Mouse (Mus musculus) lung, embryonic 14.5 days (tissue): ENCODE measurements around the gene Gtf2i. TPM values are rescaled to one million over a fixed set of nuclear protein-coding genes. Genes with fewer than 3 reads are reported as not detected.

Source experiments
- ATAC-seq: fragments of 200-750 bp; cut with Nextera tagmentation; 2 replicates; pipeline ENCODE4 v1.8.0; 2017; ENCODE audit warnings: mild to moderate bottlenecking, moderate TSS enrichment, moderate library complexity; ENCODE audit not compliant: insufficient read depth
- DNase-seq: peaks from one replicate; pipeline ENCODE4 v3.0.0-alpha.2; 2015
- H3K27ac ChIP-seq: fragments of 300-500 bp; sonication (generic); 2 replicates; pipeline ENCODE4 v1.5.1; 2014; ENCODE audit warnings: low read depth, mild to moderate bottlenecking, moderate library complexity
- H3K27me3 ChIP-seq: fragments of 300-500 bp; sonication (generic); 2 replicates; pipeline ENCODE4 v1.6.1; 2014; ENCODE audit warnings: low read length, control low read depth; ENCODE audit not compliant: insufficient read depth
- H3K36me3 ChIP-seq: fragments of 300-500 bp; sonication (generic); 2 replicates; pipeline ENCODE4 v1.6.1; 2014; ENCODE audit warnings: control low read depth; ENCODE audit not compliant: insufficient read depth
- H3K4me1 ChIP-seq: fragments of 300-500 bp; sonication (generic); 2 replicates; pipeline ENCODE4 v1.6.1; 2014; ENCODE audit warnings: antibody characterized with exemption, control low read depth; ENCODE audit not compliant: insufficient read depth
- H3K4me2 ChIP-seq: fragments of 300-500 bp; sonication (generic); 2 replicates; pipeline ENCODE4 v1.6.1; 2014; ENCODE audit warnings: mild to moderate bottlenecking
- H3K4me3 ChIP-seq: fragments of 300-500 bp; sonication (generic); 2 replicates; pipeline ENCODE4 v1.5.1; 2014; ENCODE audit warnings: low read depth, low read length
- H3K9ac ChIP-seq: fragments of 300-500 bp; sonication (generic); 2 replicates; pipeline ENCODE4 v1.6.1; 2014
- H3K9me3 ChIP-seq: fragments of 300-500 bp; sonication (generic); 2 replicates; pipeline ENCODE4 v1.6.1; 2016; ENCODE audit warnings: low read depth, low read length, control low read depth
- CTCF ChIP-seq: IDR thresholded peaks from 2 replicates; pipeline ENCODE4 v1.5.1; 2016; ENCODE audit warnings: antibody characterized with exemption, low read depth
- WGBS: fragments of 180-500 bp; shearing (Covaris S2); extraction: QIAGEN DNeasy Blood & Tissue Kit; methylation state at CpG from one replicate; pipeline ENCODE4 v1.1.7; 2014; 5-methylcytosine and 5-hydroxymethylcytosine counted together
- polyA plus RNA-seq: library from polyadenylated mRNA; unstranded; fragments of >200 nt; fragmentation: Nextera tagmentation; extraction: Ambion mirVana; gene quantifications from 2 replicates; pipeline ENCODE4 v1.2.1, GENCODE M21; 2014

Gtf2i gene
- polyA plus RNA-seq, 1 experiment from 2014 or later: 183 TPM

- no peak for TF ChIP-seq CTCF
- no peak for ATAC-seq
- no peaks in the 10 kb centered on the region for H3K9me3 ChIP-seq
- H3K4me3 ChIP-seq: no peak overlapping the region
- H3K4me1 ChIP-seq: no peaks in the 10 kb centered on the region
- no peak for DNase-seq
- no peak overlapping the region for H3K9ac ChIP-seq
- H3K36me3 ChIP-seq: peaks cover 96% of the 10 kb centered on the region
- H3K27ac ChIP-seq: no peak overlapping the region
- WGBS: 85% methylated on average over 10 of the region's 10 CpGs
- H3K27me3 ChIP-seq: no peaks in the 10 kb centered on the region
- no peak overlapping the region for H3K4me2 ChIP-seq
Observed at GRCm38 (mm10) chr5:134255294-134255693, 59.3 kb downstream of the Gtf2i start.

- H3K27me3 ChIP-seq: no peaks in the 10 kb centered on the region
- no peaks in the 10 kb centered on the region for H3K4me1 ChIP-seq
- no peak overlapping the region for H3K27ac ChIP-seq
- WGBS: 66% methylated on average over 3 of the region's 3 CpGs
- no peak for DNase-seq
- TF ChIP-seq CTCF: no peak
- no peak overlapping the region for H3K4me2 ChIP-seq
- H3K4me3 ChIP-seq: no peak overlapping the region
- peaks cover 96% of the 10 kb centered on the region for H3K36me3 ChIP-seq
- no peak for ATAC-seq
- H3K9me3 ChIP-seq: no peaks in the 10 kb centered on the region
- H3K9ac ChIP-seq: no peak overlapping the region
Observed at GRCm38 (mm10) chr5:134253806-134254205, 60.8 kb downstream of the Gtf2i start.

- Histone ChIP-seq H3K27me3 (no peaks in the 10 kb centered on the region), H3K36me3 (peaks cover 100% of the 10 kb centered on the region), H3K4me2 (no peak overlapping the region), H3K27ac (no peak overlapping the region), H3K4me1 (no peaks in the 10 kb centered on the region), H3K9me3 (no peaks in the 10 kb centered on the region), H3K9ac (no peak overlapping the region), H3K4me3 (no peak overlapping the region)
- DNase-seq: no peak
- ATAC-seq: no peak
- 90% methylated on average over 4 of the region's 4 CpGs for WGBS
- TF ChIP-seq CTCF: no peak
Observed at GRCm38 (mm10) chr5:134251083-134251482, 63.5 kb downstream of the Gtf2i start.

DNA sequence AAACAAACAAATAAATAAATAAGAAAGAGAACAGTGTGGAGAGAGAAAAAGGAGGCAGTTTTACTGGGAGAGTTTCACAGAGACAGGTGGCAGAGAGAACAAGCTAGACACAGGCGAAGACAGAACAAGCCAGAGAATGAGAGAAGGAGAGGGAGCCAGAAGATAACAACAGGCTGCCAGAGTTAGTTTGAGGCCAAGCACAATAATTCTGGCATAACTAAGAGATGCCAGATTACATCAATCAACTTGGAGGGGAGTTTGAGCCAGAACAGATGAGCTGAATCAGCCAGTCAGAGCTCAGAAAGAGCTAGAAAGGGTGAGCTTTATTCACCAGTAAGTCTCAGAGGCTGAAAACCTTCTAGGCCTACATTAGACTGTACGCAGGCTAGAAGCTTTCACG, 64.0 kb downstream of the Gtf2i start:
- Histone ChIP-seq H3K9me3 (no peaks in the 10 kb centered on the region), H3K4me1 (no peaks in the 10 kb centered on the region), H3K27ac (no peak overlapping the region), H3K27me3 (no peaks in the 10 kb centered on the region), H3K4me3 (no peak overlapping the region), H3K4me2 (no peak overlapping the region), H3K9ac (no peak overlapping the region), H3K36me3 (peaks cover 100% of the 10 kb centered on the region)
- ATAC-seq: no peak
- TF ChIP-seq CTCF: no peak
- DNase-seq: no peak
- 88% methylated on average over 3 of the region's 3 CpGs for WGBS

- 90% methylated on average over 8 of the region's 8 CpGs for WGBS
- no peaks in the 10 kb centered on the region for H3K9me3 ChIP-seq
- no peak overlapping the region for H3K9ac ChIP-seq
- H3K27me3 ChIP-seq: no peaks in the 10 kb centered on the region
- H3K4me3 ChIP-seq: no peak overlapping the region
- no peak overlapping the region for H3K27ac ChIP-seq
- H3K4me2 ChIP-seq: no peak overlapping the region
- DNase-seq: no peak
- ATAC-seq: no peak
- H3K4me1 ChIP-seq: no peaks in the 10 kb centered on the region
- H3K36me3 ChIP-seq: peaks cover 100% of the 10 kb centered on the region
- TF ChIP-seq CTCF: no peak
Observed at GRCm38 (mm10) chr5:134249245-134249649, 65.3 kb downstream of the Gtf2i start.

- no peaks in the 10 kb centered on the region for H3K27me3 ChIP-seq
- no peak overlapping the region for H3K9ac ChIP-seq
- peaks cover 100% of the 10 kb centered on the region for H3K36me3 ChIP-seq
- no peaks in the 10 kb centered on the region for H3K9me3 ChIP-seq
- DNase-seq: no peak
- no peak for ATAC-seq
- no peak overlapping the region for H3K4me3 ChIP-seq
- no peak overlapping the region for H3K4me2 ChIP-seq
- no peaks in the 10 kb centered on the region for H3K4me1 ChIP-seq
- H3K27ac ChIP-seq: no peak overlapping the region
- 88% methylated on average over 14 of the region's 14 CpGs for WGBS
- no peak for TF ChIP-seq CTCF
Observed at GRCm38 (mm10) chr5:134248608-134249244, 65.8 kb downstream of the Gtf2i start.

DNA sequence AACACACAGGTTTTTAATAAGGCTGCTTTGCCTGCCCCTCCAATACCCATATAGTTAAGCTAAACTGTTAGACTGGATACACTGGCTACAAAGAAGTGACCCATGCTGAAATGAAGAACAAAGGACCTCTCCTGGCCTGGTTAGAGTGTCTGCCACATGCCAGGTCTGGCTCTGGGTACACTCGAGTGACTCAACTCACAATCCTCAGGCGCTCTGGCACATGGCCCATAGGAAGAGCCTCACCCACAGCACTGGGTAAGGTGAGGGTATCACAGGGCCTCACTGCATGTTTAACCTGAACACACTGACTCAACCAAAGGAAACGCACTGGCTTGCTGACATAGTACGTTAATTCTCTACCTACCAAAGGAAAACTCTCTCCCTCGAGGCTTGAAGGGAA, 68.4 kb downstream of the Gtf2i start:
- H3K36me3 ChIP-seq: peaks cover 100% of the 10 kb centered on the region
- no peak for DNase-seq
- H3K9me3 ChIP-seq: no peaks in the 10 kb centered on the region
- H3K4me1 ChIP-seq: no peaks in the 10 kb centered on the region
- no peak overlapping the region for H3K4me3 ChIP-seq
- no peak overlapping the region for H3K4me2 ChIP-seq
- WGBS: 94% methylated on average over 5 of the region's 5 CpGs
- no peak overlapping the region for H3K27ac ChIP-seq
- H3K27me3 ChIP-seq: no peaks in the 10 kb centered on the region
- no peak for TF ChIP-seq CTCF
- H3K9ac ChIP-seq: no peak overlapping the region
- ATAC-seq: no peak

DNA sequence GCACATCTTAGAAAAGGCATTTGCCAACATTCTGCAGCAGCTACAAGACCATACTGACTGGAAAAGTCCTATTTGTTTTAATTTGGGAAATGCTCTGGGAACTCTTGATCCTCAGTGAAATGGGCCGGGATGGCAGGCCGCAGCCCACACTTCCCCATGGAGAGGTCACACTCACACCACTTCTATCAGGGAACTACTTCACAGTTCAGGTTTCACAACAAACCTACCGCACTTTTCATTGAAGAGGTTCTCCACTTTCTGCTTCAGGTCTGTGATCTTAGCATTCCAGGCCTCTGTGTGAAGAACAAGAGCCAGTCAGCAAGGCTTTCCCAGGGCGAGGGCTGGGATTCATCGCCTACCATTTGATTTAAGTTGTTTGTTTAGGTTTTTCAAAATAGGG, 69.7 kb downstream of the Gtf2i start:
- H3K9ac ChIP-seq: no peak overlapping the region

More for the DNA sequence above, 69.7 kb downstream of the Gtf2i start:
- TF ChIP-seq CTCF: no peak
- H3K36me3 ChIP-seq: peaks cover 100% of the 10 kb centered on the region
- 76% methylated on average over 5 of the region's 5 CpGs for whole genome bisulfite sequencing
- ATAC-seq (no peak), DNase-seq (no peak)
- no peak overlapping the region for H3K4me2 ChIP-seq
- no peaks in the 10 kb centered on the region for H3K27me3 ChIP-seq
- no peak overlapping the region for H3K27ac ChIP-seq
- no peaks in the 10 kb centered on the region for H3K9me3 ChIP-seq
- H3K4me1 ChIP-seq: no peaks in the 10 kb centered on the region
- no peak overlapping the region for H3K4me3 ChIP-seq
